Mouse (Mus musculus) stomach, postnatal 0 days (tissue): ENCODE results near the gene Dgki. TPM values are rescaled to one million over a fixed set of nuclear protein-coding genes. Genes with fewer than 3 reads are reported as not detected.
A peak's percentile ranks its signal among the peaks of the same experiment; 100 is the strongest.

Experiments
- ATAC-seq: fragments of 200-750 bp; cut with Nextera tagmentation; 2 replicates; pipeline ENCODE4 v1.8.0; 2017; ENCODE audit not compliant: low FRiP score, low TSS enrichment
- DNase-seq: peaks from one replicate; pipeline ENCODE4 v3.0.0-alpha.2; 2016; ENCODE audit warnings: low spot score
- H3K27ac ChIP-seq: fragments of 300-500 bp; sonication (generic); replicated peaks from 2 replicates; pipeline ENCODE4 v1.5.1; 2014; ENCODE audit warnings: mild to moderate bottlenecking, control low read depth
- H3K27me3 ChIP-seq: fragments of 300-500 bp; sonication (generic); 2 replicates; pipeline ENCODE4 v1.6.1; 2014; ENCODE audit warnings: low read length; ENCODE audit not compliant: control insufficient read depth, insufficient read depth
- H3K36me3 ChIP-seq: fragments of 300-500 bp; sonication (generic); 2 replicates; pipeline ENCODE4 v1.6.1; 2014; ENCODE audit warnings: low read length, mixed read lengths; ENCODE audit not compliant: control insufficient read depth, insufficient read depth
- H3K4me1 ChIP-seq: fragments of 300-500 bp; sonication (generic); replicated peaks from 2 replicates; pipeline ENCODE4 v1.6.1; 2014; ENCODE audit warnings: antibody characterized with exemption; ENCODE audit not compliant: control insufficient read depth, insufficient read depth
- H3K4me2 ChIP-seq: fragments of 300-500 bp; sonication (generic); replicated peaks from 2 replicates; pipeline ENCODE4 v1.6.1; 2014; ENCODE audit warnings: low read depth, mild to moderate bottlenecking, control low read depth, moderate library complexity
- H3K4me3 ChIP-seq: fragments of 300-500 bp; sonication (generic); 2 replicates; pipeline ENCODE4 v1.5.1; 2014; ENCODE audit warnings: low read depth, low read length, control low read depth
- H3K9ac ChIP-seq: fragments of 300-500 bp; sonication (generic); 2 replicates; pipeline ENCODE4 v1.6.1; 2014; ENCODE audit warnings: mild to moderate bottlenecking, low read length, control low read depth, mixed read lengths
- H3K9me3 ChIP-seq: fragments of 300-500 bp; sonication (generic); 2 replicates; pipeline ENCODE4 v1.6.1; 2016; ENCODE audit warnings: low read length; ENCODE audit not compliant: control insufficient read depth
- CTCF ChIP-seq: IDR thresholded peaks from 2 replicates; pipeline ENCODE4 v1.5.1; 2016; ENCODE audit warnings: antibody characterized with exemption, low read depth, mild to moderate bottlenecking, moderate library complexity
- EP300 ChIP-seq: optimal IDR thresholded peaks from 2 replicates; pipeline ENCODE3; 2016; ENCODE audit warnings: antibody characterized with exemption
- WGBS: fragments of 180-500 bp; shearing (Covaris S2); extraction: QIAGEN DNeasy Blood & Tissue Kit; methylation state at CpG from one replicate; pipeline ENCODE4 v1.1.7; 2014; 5-methylcytosine and 5-hydroxymethylcytosine counted together
- polyA plus RNA-seq: library from polyadenylated mRNA; unstranded; fragments of >200 nt; fragmentation: Nextera tagmentation; extraction: Ambion mirVana; gene quantifications from 2 replicates; pipeline ENCODE4 v1.2.1, GENCODE M21; 2015

Dgki gene
- polyA plus RNA-seq, 1 experiment from 2014 or later: 0.39 TPM

- Histone ChIP-seq H3K9ac (no peak overlapping the region), H3K36me3 (no peaks in the 10 kb centered on the region), H3K27ac (no peak overlapping the region), H3K4me1 (no peaks in the 10 kb centered on the region; the same call in 1 of the 2 replicates), H3K27me3 (no peaks in the 10 kb centered on the region), H3K4me3 (peak overlapping the region; percentile 54; the same call in 1 of the 2 replicates), H3K9me3 (no peaks in the 10 kb centered on the region), H3K4me2 (peak overlapping the region; percentile 69)
- TF ChIP-seq EP300 (no peak), CTCF (no peak)
- ATAC-seq (no peak), DNase-seq (no peak)
- WGBS: 41% methylated on average over 7 of the region's 7 CpGs
These were observed 491.5 kb downstream of the Dgki start for GRCm38 (mm10) chr6:36808306-36809058.

GRCm38 (mm10) chr6:36806906-36807305, 493.1 kb downstream of the Dgki start:
- DNase-seq (no peak), ATAC-seq (no peak)
- Histone ChIP-seq H3K36me3 (no peaks in the 10 kb centered on the region), H3K4me1 (no peaks in the 10 kb centered on the region; the same call in 1 of the 2 replicates), H3K4me3 (no peak overlapping the region), H3K9me3 (no peaks in the 10 kb centered on the region), H3K27me3 (no peaks in the 10 kb centered on the region), H3K27ac (no peak overlapping the region), H3K9ac (no peak overlapping the region), H3K4me2 (no peak overlapping the region)
- WGBS: 87% methylated on average over 6 of the region's 6 CpGs
- TF ChIP-seq EP300 (no peak), CTCF (no peak)

- Histone ChIP-seq H3K27ac (no peak overlapping the region), H3K27me3 (no peaks in the 10 kb centered on the region), H3K4me2 (no peak overlapping the region), H3K4me1 (no peaks in the 10 kb centered on the region), H3K36me3 (no peaks in the 10 kb centered on the region), H3K9me3 (no peaks in the 10 kb centered on the region), H3K9ac (no peak overlapping the region), H3K4me3 (no peak overlapping the region)
- TF ChIP-seq CTCF (no peak), EP300 (no peak)
- 76% methylated on average over 5 of the region's 5 CpGs for WGBS
- no peak for DNase-seq
- ATAC-seq: no peak
These were observed 499.6 kb downstream of the Dgki start for GRCm38 (mm10) chr6:36800309-36800946.

- Histone ChIP-seq H3K9me3 (no peaks in the 10 kb centered on the region), H3K36me3 (no peaks in the 10 kb centered on the region), H3K27ac (no peak overlapping the region), H3K4me1 (no peaks in the 10 kb centered on the region), H3K9ac (no peak overlapping the region), H3K4me2 (no peak overlapping the region), H3K4me3 (no peak overlapping the region), H3K27me3 (no peaks in the 10 kb centered on the region)
- WGBS: 53% methylated on average over 3 of the region's 3 CpGs
- TF ChIP-seq CTCF: no peak
- TF ChIP-seq EP300: no peak
- DNase-seq: no peak
- no peak for ATAC-seq
These were observed 502.8 kb downstream of the Dgki start for GRCm38 (mm10) chr6:36797066-36797655.

Other genes with a start within 250 kb of the Dgki start
- gene Creb3l2, start 142.0 kb upstream of the Dgki start, polyA plus RNA-seq: 8.3 and 8.5 TPM in 2 replicates
- gene Akr1d1, start 230.0 kb upstream of the Dgki start, polyA plus RNA-seq: 1.4 and 1.5 TPM in 2 replicates